Mouse (Mus musculus) hindbrain, embryonic 15.5 days (tissue): ENCODE results near the gene Apeh. TPM values are rescaled to one million over a fixed set of nuclear protein-coding genes. Genes with fewer than 3 reads are reported as not detected.

ENCODE experiments used
- ATAC-seq: fragments of 200-750 bp; cut with Nextera tagmentation; 2 replicates; pipeline ENCODE4 v1.8.0; 2017; ENCODE audit warnings: low read depth, moderate number of reproducible peaks, moderate TSS enrichment; ENCODE audit not compliant: low FRiP score
- H3K27ac ChIP-seq: fragments of 300-500 bp; sonication (generic); replicated peaks from 2 replicates; pipeline ENCODE4 v1.5.1; 2015; ENCODE audit warnings: mild to moderate bottlenecking, inconsistent platforms
- H3K27me3 ChIP-seq: fragments of 300-500 bp; sonication (generic); 2 replicates; pipeline ENCODE4 v1.6.1; 2015; ENCODE audit warnings: control low read depth, inconsistent platforms
- H3K36me3 ChIP-seq: fragments of 300-500 bp; sonication (generic); 2 replicates; pipeline ENCODE4 v1.6.1; 2015; ENCODE audit warnings: control low read depth, inconsistent platforms
- H3K4me1 ChIP-seq: fragments of 300-500 bp; sonication (generic); replicated peaks from 2 replicates; pipeline ENCODE4 v1.6.1; 2015; ENCODE audit warnings: control low read depth, inconsistent platforms
- H3K4me2 ChIP-seq: fragments of 300-500 bp; sonication (generic); 2 replicates; pipeline ENCODE4 v1.6.1; 2015; ENCODE audit warnings: moderate library complexity, mild to moderate bottlenecking, inconsistent platforms
- H3K4me3 ChIP-seq: fragments of 300-500 bp; sonication (generic); 2 replicates; pipeline ENCODE4 v1.5.1; 2015; ENCODE audit warnings: mild to moderate bottlenecking, inconsistent platforms
- H3K9ac ChIP-seq: fragments of 300-500 bp; sonication (generic); 2 replicates; pipeline ENCODE4 v1.6.1; 2015; ENCODE audit warnings: inconsistent platforms
- H3K9me3 ChIP-seq: fragments of 300-500 bp; sonication (generic); 2 replicates; pipeline ENCODE4 v1.6.1; 2016; ENCODE audit warnings: control low read depth, inconsistent platforms
- WGBS: fragments of 180-500 bp; shearing (Covaris S2); methylation state at CpG from one replicate; pipeline ENCODE4 v1.1.7; 2015; 5-methylcytosine and 5-hydroxymethylcytosine counted together
- polyA plus RNA-seq: library from polyadenylated mRNA; unstranded; fragments of >200 nt; fragmentation: Nextera tagmentation; extraction: Ambion mirVana; gene quantifications from 2 replicates; pipeline ENCODE4 v1.2.1, GENCODE M21; 2015

Apeh gene
- polyA plus RNA-seq, 1 experiment from 2014 or later, result 52.2 TPM

- Histone ChIP-seq H3K4me3 (no peak overlapping the region), H3K4me1 (peaks cover 24% of the 10 kb centered on the region), H3K27me3 (no peaks in the 10 kb centered on the region), H3K9ac (no peak overlapping the region), H3K9me3 (no peaks in the 10 kb centered on the region), H3K36me3 (peaks cover 30% of the 10 kb centered on the region), H3K4me2 (no peak overlapping the region), H3K27ac (no peak overlapping the region)
- 90% methylated on average over 22 of the region's 22 CpGs for WGBS
- ATAC-seq, result no peak
Measured at GRCm38 (mm10) chr9:108054331-108055040, 39.9 kb downstream of the Apeh start.

GRCm38 (mm10) chr9:108053665-108054225 is 40.7 kb downstream of the Apeh start:
- no peak for ATAC-seq
- Histone ChIP-seq H3K4me1 (peaks cover 26% of the 10 kb centered on the region), H3K9ac (no peak overlapping the region), H3K36me3 (peaks cover 22% of the 10 kb centered on the region), H3K4me2 (no peak overlapping the region), H3K27me3 (no peaks in the 10 kb centered on the region), H3K27ac (no peak overlapping the region), H3K4me3 (no peak overlapping the region), H3K9me3 (no peaks in the 10 kb centered on the region)
- 92% methylated on average over 15 of the region's 15 CpGs for WGBS

GRCm38 (mm10) chr9:108052885-108053664 is 41.3 kb downstream of the Apeh start, which contains the start of gene Amigo3:
TSS of gene Amigo3 (plus strand) at chr9:108053159.
- no peak within 1 kb of the TSS for H3K9ac ChIP-seq
- peaks cover 18% of the 10 kb centered on the region for H3K36me3 ChIP-seq
- peak within 1 kb of the TSS; percentile 34; the same call in 1 of the 2 replicates for H3K4me2 ChIP-seq
- H3K4me3 ChIP-seq, result no peak within 1 kb of the TSS
- peaks cover 31% of the 10 kb centered on the region for H3K4me1 ChIP-seq
- no peaks in the 10 kb centered on the region for H3K9me3 ChIP-seq
- H3K27ac ChIP-seq, result no peak within 1 kb of the TSS; the same call in 1 of the 2 replicates
- no peaks in the 10 kb centered on the region for H3K27me3 ChIP-seq
- 59% methylated on average over 20 of the region's 20 CpGs for WGBS
- peak; percentile 25; the same call in 1 of the 2 replicates for ATAC-seq

- no peak overlapping the region; the same call in 1 of the 2 replicates for H3K27ac ChIP-seq
- H3K4me2 ChIP-seq, result no peak overlapping the region
- H3K36me3 ChIP-seq, result peaks cover 13% of the 10 kb centered on the region
- no peak for ATAC-seq
- no peak overlapping the region for H3K9ac ChIP-seq
- H3K4me1 ChIP-seq, result peaks cover 38% of the 10 kb centered on the region
- H3K4me3 ChIP-seq, result no peak overlapping the region
- no peaks in the 10 kb centered on the region for H3K27me3 ChIP-seq
- no peaks in the 10 kb centered on the region for H3K9me3 ChIP-seq
- WGBS, result 81% methylated on average over 7 of the region's 7 CpGs
Measured at GRCm38 (mm10) chr9:108052411-108052810, 42.0 kb downstream of the Apeh start.

DNA sequence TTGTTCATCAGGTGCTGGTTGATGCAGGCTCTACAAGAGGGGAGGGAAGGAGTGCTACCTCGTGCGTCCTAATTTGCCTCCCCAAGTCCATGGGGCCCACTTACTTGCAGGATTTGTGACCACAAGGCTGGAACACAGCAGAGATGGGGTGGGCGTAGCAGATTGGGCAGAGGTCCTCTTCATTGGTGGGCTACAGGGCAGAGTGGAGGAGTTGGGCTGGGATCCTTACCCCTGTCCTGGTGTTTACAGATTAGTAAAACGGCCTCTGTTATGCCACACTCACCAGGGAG is 42.5 kb downstream of the Apeh start:
- Histone ChIP-seq H3K9ac (no peak overlapping the region), H3K27ac (no peak overlapping the region), H3K4me3 (no peak overlapping the region), H3K4me2 (no peak overlapping the region), H3K27me3 (no peaks in the 10 kb centered on the region), H3K4me1 (peaks cover 38% of the 10 kb centered on the region), H3K36me3 (peaks cover 15% of the 10 kb centered on the region), H3K9me3 (no peaks in the 10 kb centered on the region)
- 87% methylated on average over 4 of the region's 4 CpGs for WGBS
- no peak for ATAC-seq

- no peaks in the 10 kb centered on the region for H3K27me3 ChIP-seq
- peaks cover 38% of the 10 kb centered on the region for H3K4me1 ChIP-seq
- H3K36me3 ChIP-seq, result peaks cover 18% of the 10 kb centered on the region
- H3K4me2 ChIP-seq, result no peak overlapping the region
- no peak for ATAC-seq
- no peak overlapping the region for H3K4me3 ChIP-seq
- H3K9me3 ChIP-seq, result no peaks in the 10 kb centered on the region
- no peak overlapping the region for H3K9ac ChIP-seq
- H3K27ac ChIP-seq, result no peak overlapping the region
- WGBS, result 92% methylated on average over 15 of the region's 15 CpGs
Measured at GRCm38 (mm10) chr9:108051184-108051930, 43.0 kb downstream of the Apeh start.

DNA sequence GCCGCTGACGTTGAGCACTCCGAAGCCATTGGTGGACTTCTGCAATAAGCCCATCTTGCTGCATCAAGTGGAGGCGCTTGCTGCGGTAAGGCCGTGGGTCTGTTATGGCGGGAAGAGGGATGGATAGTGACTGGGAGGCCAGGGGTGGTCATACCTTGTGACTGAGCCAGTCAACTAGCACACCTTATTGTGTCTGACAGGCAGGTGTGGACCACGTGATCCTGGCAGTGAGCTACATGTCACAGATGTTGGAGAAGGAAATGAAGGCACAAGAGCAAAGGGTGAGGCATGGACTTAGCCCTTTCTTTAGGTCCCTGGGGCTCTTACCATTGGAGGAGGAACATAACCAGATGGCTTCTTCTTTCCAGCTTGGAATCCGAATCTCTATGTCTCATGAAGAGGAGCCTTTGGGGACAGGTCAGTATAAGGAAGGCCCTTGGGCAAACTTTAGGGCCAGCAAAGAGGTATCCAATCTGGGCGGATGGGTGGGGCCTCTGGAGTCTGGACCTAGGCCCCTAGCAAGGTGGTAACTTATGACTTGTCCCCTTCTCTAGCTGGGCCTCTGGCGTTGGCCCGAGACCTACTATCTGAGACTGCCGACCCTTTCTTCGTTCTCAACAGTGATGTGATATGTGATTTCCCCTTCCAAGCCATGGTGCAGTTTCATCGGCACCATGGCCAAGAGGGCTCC is 44.7 kb downstream of the Apeh start:
- Histone ChIP-seq H3K4me2 (peak overlapping the region; percentile 89), H3K36me3 (peaks cover 32% of the 10 kb centered on the region), H3K4me1 (peaks cover 38% of the 10 kb centered on the region), H3K27me3 (no peaks in the 10 kb centered on the region), H3K4me3 (peak overlapping the region; percentile 54), H3K9me3 (no peaks in the 10 kb centered on the region), H3K27ac (peak overlapping the region; percentile 81), H3K9ac (peak overlapping the region; percentile 64)
- peak; percentile 6 for ATAC-seq
- 44% methylated on average over 15 of the region's 15 CpGs for WGBS

GRCm38 (mm10) chr9:108049016-108049455 is 45.4 kb downstream of the Apeh start, which contains the start of gene Gmppb:
TSS of gene Gmppb (plus strand) at chr9:108049242.
- Histone ChIP-seq H3K9me3 (no peaks in the 10 kb centered on the region), H3K27me3 (no peaks in the 10 kb centered on the region), H3K36me3 (peaks cover 34% of the 10 kb centered on the region), H3K4me3 (peak within 1 kb of the TSS; percentile 54), H3K9ac (peak within 1 kb of the TSS; percentile 64), H3K4me1 (peaks cover 38% of the 10 kb centered on the region), H3K27ac (peak within 1 kb of the TSS; percentile 81), H3K4me2 (peak within 1 kb of the TSS; percentile 89)
- under 1% methylated on average over 37 of the region's 39 CpGs for WGBS
- ATAC-seq, result peak; percentile 95

DNA sequence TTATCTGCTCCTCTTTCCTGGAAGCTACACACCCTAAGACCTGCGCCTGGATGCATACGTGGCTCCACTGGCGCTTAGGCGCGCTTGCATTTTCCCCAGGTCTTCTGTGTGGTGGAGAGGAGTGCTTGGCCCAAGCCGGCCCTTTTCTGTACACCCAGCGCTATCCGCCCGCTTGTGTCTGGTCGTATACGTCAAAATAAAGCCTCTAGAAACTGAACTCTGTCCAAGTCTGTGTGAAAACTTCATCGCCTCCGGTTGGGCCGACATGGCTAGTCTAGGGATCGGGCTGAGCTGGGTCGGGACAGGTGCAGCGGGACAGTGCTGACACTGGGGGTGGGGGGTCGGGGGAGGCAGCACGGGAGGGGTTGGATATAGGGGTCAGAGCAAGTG is 45.8 kb downstream of the Apeh start:
- Histone ChIP-seq H3K36me3 (peaks cover 35% of the 10 kb centered on the region), H3K9me3 (no peaks in the 10 kb centered on the region), H3K4me2 (peak overlapping the region; percentile 89), H3K27ac (peak overlapping the region; percentile 78), H3K4me3 (peak overlapping the region; percentile 54), H3K27me3 (no peaks in the 10 kb centered on the region), H3K9ac (peak overlapping the region; percentile 27), H3K4me1 (peaks cover 38% of the 10 kb centered on the region)
- peak; percentile 35 for ATAC-seq
- under 1% methylated on average over 19 of the region's 19 CpGs for WGBS

DNA sequence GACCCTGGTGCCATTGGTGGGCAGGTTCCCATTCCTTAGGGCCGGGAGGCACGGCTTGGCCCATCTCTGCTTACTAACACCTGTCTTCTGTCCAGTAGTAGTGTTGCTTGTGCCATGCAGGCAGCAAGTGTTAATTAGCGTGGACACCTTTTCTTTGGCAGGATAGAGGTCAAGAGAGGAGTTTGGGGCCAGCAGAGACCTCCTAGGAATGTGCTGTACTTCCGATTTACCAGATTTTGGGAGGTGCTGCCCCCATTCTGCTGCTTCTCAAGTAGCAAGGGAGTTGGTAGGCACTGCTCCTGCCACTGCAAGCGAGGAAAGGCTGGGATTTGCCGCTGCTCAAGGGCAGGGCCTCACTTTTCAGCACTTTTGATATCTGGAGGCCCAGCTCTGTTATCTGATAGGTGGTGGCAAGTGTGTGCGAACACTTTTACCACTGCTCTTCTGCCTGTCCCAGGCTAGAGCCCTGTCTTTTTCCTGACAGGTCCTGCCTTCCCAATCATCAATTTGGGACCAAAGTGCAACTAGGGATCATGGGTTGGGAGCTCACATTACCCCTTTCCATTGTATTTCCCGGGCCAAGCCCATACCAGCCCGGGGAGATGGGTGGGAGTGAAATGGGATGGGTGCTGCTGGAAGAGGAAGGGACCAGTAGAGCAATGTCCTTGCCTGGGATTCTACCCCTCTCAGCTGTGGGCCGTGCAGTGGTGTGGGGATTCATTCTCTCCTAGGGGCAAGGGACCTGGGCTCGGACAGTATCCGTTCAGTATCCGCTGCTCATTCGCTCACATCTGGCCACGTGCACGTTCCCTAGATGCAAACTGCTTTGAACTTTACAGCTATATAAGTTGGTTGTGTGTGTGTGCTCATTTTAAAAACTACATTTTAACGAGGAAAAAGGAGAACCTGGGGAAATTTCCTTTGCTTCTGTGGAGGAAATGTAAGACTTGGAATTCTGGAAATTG is 46.5 kb downstream of the Apeh start:
- H3K4me3 ChIP-seq, result peak overlapping the region; percentile 54
- 51% methylated on average over 17 of the region's 17 CpGs for WGBS
- no peak for ATAC-seq
- peaks cover 34% of the 10 kb centered on the region for H3K4me1 ChIP-seq
- peak overlapping the region; percentile 89 for H3K4me2 ChIP-seq
- no peaks in the 10 kb centered on the region for H3K27me3 ChIP-seq
- peak overlapping the region; percentile 78 for H3K27ac ChIP-seq
- no peaks in the 10 kb centered on the region for H3K9me3 ChIP-seq
- H3K9ac ChIP-seq, result peak overlapping the region; percentile 27
- H3K36me3 ChIP-seq, result peaks cover 41% of the 10 kb centered on the region
